Mouse (Mus musculus) hindbrain, embryonic 12.5 days (tissue): ENCODE measurements around the gene Drc1. TPM values are rescaled to one million over a fixed set of nuclear protein-coding genes. Genes with fewer than 3 reads are reported as not detected.

Source experiments
- ATAC-seq: fragments of 200-750 bp; cut with Nextera tagmentation; 2 replicates; pipeline ENCODE4 v1.8.0; 2017; ENCODE audit warnings: moderate TSS enrichment; ENCODE audit not compliant: low FRiP score
- H3K27ac ChIP-seq: fragments of 300-500 bp; sonication (generic); 2 replicates; pipeline ENCODE4 v1.5.1; 2016; ENCODE audit warnings: mild to moderate bottlenecking
- H3K27me3 ChIP-seq: fragments of 300-500 bp; sonication (generic); 2 replicates; pipeline ENCODE4 v1.6.1; 2016; ENCODE audit warnings: mild to moderate bottlenecking
- H3K36me3 ChIP-seq: fragments of 300-500 bp; sonication (generic); 2 replicates; pipeline ENCODE4 v1.6.1; 2016; ENCODE audit warnings: mild to moderate bottlenecking
- H3K4me1 ChIP-seq: fragments of 300-500 bp; sonication (generic); 2 replicates; pipeline ENCODE4 v1.6.1; 2016
- H3K4me2 ChIP-seq: fragments of 300-500 bp; sonication (generic); replicated peaks from 2 replicates; pipeline ENCODE4 v1.6.1; 2016; ENCODE audit warnings: mild to moderate bottlenecking
- H3K4me3 ChIP-seq: fragments of 300-500 bp; sonication (generic); 2 replicates; pipeline ENCODE4 v1.5.1; 2016; ENCODE audit warnings: mild to moderate bottlenecking
- H3K9ac ChIP-seq: fragments of 300-500 bp; sonication (generic); 2 replicates; pipeline ENCODE4 v1.6.1; 2016; ENCODE audit warnings: mild to moderate bottlenecking, moderate library complexity
- H3K9me3 ChIP-seq: fragments of 300-500 bp; sonication (generic); replicated peaks from 2 replicates; pipeline ENCODE4 v1.6.1; 2016; ENCODE audit warnings: mild to moderate bottlenecking
- WGBS: fragments of 180-500 bp; shearing (Covaris S2); methylation state at CpG from one replicate; pipeline ENCODE4 v1.1.7; 2016; 5-methylcytosine and 5-hydroxymethylcytosine counted together
- polyA plus RNA-seq: library from polyadenylated mRNA; unstranded; fragments of >200 nt; fragmentation: Nextera tagmentation; extraction: Ambion mirVana; gene quantifications from 2 replicates; pipeline ENCODE4 v1.2.1, GENCODE M21; 2016

The Drc1 gene
- polyA plus RNA-seq, 1 experiment from 2014 or later: 2.1 TPM

DNA sequence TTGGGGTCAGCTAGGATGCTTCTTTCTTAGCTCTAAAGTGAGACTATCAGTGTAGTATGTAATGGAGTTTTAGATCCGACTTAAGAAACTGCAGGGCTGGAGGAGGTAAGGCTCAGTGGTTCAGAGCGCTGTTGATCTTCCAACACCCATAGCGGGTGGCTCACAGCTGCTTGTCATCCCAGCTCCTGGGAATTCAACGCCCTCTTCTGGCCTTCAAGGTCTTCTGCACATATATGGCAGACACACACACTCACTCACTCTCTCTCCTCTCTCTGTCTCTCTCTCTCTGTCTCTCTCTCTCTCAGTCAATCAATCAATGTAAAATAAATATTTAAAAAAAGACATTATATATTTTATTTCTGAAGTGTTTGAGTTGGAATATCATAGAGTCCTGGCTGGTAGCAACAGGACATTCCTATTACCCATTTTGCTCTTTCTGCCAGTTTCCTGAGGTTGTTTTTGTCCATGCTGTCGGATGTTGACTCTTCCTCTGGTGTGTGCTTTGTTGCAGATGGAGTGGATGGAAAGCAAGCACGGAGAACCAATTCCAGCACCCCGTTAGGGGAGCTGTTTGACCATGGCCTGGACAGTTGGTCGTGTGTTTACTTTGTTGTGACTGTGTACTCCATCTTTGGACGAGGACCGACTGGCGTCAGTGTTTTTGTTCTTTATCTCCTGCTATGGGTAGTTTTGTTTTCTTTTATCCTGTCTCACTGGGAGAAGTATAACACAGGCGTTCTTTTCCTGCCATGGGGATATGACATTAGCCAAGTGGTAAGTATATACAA, 25.4 kb upstream of the Drc1 start:
- no peak for ATAC-seq
- H3K4me3 ChIP-seq: no peak overlapping the region
- 91% methylated on average over 12 of the region's 12 CpGs for WGBS
- no peak overlapping the region for H3K4me2 ChIP-seq
- no peak overlapping the region for H3K27ac ChIP-seq
- H3K9me3 ChIP-seq: no peaks in the 10 kb centered on the region
- no peaks in the 10 kb centered on the region for H3K4me1 ChIP-seq
- no peaks in the 10 kb centered on the region for H3K27me3 ChIP-seq
- no peak overlapping the region for H3K9ac ChIP-seq
- peaks cover 58% of the 10 kb centered on the region for H3K36me3 ChIP-seq

DNA sequence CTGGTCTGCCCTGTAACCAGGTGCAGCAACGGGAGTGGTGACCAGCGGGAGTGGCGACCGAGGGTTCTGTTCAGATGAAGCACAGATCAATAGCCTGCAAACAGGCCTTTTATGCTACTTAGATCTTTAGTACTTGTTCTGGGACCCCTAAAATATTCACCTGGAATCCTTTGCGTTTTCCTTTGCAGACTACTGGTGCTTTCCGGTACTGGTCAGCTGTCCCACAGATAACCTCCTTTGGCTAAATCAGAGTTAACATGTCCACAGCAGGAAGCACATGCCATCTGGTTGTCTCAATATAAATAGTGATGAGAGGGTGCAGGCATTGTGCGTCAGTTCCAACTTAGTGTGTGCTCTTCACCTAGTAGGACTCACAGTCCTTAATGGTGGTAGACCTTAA, 22.4 kb upstream of the Drc1 start:
- H3K4me3 ChIP-seq: no peak overlapping the region
- no peaks in the 10 kb centered on the region for H3K27me3 ChIP-seq
- H3K9me3 ChIP-seq: no peaks in the 10 kb centered on the region
- no peak overlapping the region for H3K4me2 ChIP-seq
- ATAC-seq: no peak
- H3K27ac ChIP-seq: no peak overlapping the region
- H3K4me1 ChIP-seq: no peaks in the 10 kb centered on the region
- H3K36me3 ChIP-seq: peaks cover 47% of the 10 kb centered on the region
- no peak overlapping the region for H3K9ac ChIP-seq
- WGBS: 97% methylated on average over 7 of the region's 7 CpGs

DNA sequence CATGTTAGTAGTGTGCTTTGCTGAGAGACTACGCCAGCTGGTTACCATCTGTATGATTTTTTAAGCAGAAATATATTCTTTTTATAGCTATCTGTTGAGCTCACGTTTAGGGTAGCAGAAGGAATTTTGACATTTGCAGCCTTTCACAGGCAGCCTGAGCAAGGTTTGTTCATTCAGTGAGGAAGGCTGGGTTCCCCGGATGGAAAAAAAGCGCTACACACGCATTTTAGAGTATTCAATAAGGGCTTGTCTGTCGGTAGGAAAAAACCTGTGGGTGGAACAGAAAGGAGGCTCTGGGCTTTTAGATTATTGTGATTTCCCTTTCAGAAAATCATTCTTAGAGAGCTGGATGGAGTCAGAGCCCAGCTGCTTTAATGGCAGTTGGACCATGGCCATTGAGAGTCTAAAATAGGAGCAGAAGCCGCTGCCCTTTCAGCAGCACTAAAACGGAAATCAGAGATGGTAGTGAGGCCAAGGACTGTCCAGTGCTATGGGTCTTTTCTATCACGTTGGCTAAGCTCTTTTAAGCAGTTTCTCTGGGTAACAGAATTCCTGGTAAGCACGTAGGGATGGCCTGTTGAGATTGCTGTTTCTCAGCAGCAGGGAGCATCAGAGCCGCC, 10.5 kb upstream of the Drc1 start:
- H3K4me3 ChIP-seq: no peak overlapping the region
- no peak overlapping the region for H3K4me2 ChIP-seq
- no peak overlapping the region; the same call in 1 of the 2 replicates for H3K27ac ChIP-seq
- ATAC-seq: no peak
- H3K9me3 ChIP-seq: no peaks in the 10 kb centered on the region
- no peaks in the 10 kb centered on the region for H3K4me1 ChIP-seq
- no peak overlapping the region for H3K9ac ChIP-seq
- no peaks in the 10 kb centered on the region for H3K27me3 ChIP-seq
- WGBS: 83% methylated on average over 11 of the region's 11 CpGs
- peaks cover 18% of the 10 kb centered on the region for H3K36me3 ChIP-seq

DNA sequence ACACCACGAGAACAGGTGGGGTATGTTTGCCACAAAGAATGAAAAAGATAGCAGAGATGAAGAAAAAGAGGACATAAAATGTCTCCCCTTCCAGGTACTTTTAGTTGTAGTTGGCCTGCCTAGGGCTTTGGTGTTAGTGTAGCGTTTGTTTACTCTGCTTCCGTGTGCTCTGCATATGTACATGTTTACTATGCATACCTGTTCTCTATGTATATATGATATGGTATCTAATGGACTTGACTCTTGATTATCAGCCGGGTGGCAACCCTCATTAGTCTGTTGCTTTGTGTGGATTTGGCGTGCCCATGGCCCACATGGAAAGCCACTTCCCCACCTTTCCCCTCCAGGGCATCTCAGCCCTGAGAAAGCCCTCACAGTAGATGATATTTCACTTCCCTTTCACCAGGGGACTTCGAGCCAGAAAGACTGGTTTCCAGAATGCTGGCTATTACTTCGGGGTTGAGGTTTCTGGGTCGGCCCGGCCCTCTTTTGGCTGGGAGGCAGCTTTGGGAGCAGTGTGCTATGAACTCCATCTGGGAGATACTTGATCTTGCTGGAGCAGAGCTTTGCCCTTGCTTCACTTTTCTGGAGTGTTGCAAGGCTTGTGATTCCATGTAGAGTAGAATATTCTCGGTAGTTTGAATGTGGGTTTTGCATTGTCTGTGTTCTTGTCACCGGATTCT, 9.4 kb upstream of the Drc1 start:
- WGBS: 95% methylated on average over 11 of the region's 11 CpGs
- no peak for ATAC-seq
- Histone ChIP-seq H3K4me2 (no peak overlapping the region), H3K27me3 (no peaks in the 10 kb centered on the region), H3K36me3 (peaks cover 10% of the 10 kb centered on the region), H3K9ac (no peak overlapping the region), H3K4me3 (no peak overlapping the region), H3K9me3 (no peaks in the 10 kb centered on the region), H3K4me1 (no peaks in the 10 kb centered on the region), H3K27ac (no peak overlapping the region)

DNA sequence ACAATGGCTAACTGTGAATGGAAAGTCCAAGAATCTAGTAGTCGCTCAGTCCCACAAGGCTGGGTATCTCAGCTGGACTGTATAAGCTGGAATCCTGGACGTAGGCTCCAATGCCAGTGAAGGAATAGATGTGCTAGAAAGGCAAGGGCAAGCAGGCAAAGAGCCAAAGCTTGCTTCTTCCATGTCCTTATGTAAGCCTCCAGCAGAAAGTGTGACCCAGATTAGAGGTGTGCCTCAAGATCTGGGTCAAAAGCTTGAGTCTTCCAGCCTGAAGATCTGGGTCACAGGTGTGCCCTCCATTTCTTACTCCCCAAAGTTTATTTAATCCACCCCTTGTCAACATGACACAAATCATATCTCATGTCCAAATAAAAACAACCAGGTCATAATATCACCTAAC, 4.8 kb upstream of the Drc1 start:
- H3K36me3 ChIP-seq: no peaks in the 10 kb centered on the region
- no peak overlapping the region for H3K27ac ChIP-seq
- H3K27me3 ChIP-seq: no peaks in the 10 kb centered on the region
- no peak overlapping the region for H3K9ac ChIP-seq
- H3K9me3 ChIP-seq: no peaks in the 10 kb centered on the region
- peaks cover 8% of the 10 kb centered on the region for H3K4me1 ChIP-seq
- no peak for ATAC-seq
- no peak overlapping the region for H3K4me2 ChIP-seq
- H3K4me3 ChIP-seq: no peak overlapping the region
- 94% methylated on average over 2 of the region's 2 CpGs for WGBS

DNA sequence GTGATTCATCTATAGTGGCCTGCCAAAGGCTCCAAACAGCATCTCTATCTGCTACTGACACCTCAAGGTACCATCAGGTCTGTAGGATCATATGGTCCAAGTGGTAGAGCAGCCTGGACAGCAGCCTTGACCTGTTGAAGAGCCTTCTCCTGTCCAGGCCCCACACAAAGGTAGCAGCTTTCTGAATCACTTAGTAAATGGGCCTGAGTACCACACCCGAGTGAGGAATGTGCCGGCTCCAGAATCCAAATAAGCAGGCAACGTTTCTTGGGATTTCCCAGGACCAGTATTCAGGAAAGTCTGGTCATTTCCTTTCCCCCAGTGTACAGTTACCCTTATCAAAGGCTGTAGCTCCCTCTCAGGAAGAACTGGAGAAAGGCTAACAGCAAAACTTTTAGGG, 2.2 kb upstream of the Drc1 start:
- 81% methylated on average over 3 of the region's 3 CpGs for WGBS
- no peak for ATAC-seq
- Histone ChIP-seq H3K9ac (no peak overlapping the region), H3K4me1 (peaks cover 10% of the 10 kb centered on the region), H3K27me3 (no peaks in the 10 kb centered on the region), H3K36me3 (no peaks in the 10 kb centered on the region), H3K27ac (no peak overlapping the region), H3K4me2 (no peak overlapping the region), H3K9me3 (no peaks in the 10 kb centered on the region), H3K4me3 (no peak overlapping the region)

DNA sequence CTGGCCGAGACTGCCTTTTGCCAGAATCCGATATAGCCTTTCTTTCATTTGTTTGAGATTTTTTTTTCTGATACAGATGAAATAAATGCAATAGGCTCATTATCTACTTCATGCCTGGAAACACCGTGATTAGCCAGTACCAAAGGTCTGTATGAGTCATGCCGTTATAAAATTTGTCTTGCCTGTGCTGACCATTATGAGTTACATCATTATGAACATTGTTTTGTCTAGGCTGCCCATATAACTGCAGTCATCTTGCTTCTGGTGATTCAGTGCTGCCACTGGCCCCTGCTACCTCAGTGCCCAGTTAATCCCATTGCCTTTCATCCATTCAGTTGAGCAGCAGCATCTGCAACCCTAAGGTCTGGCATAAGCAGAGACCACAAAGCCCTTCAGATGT, 1.7 kb upstream of the Drc1 start:
- no peaks in the 10 kb centered on the region for H3K36me3 ChIP-seq
- no peak overlapping the region for H3K27ac ChIP-seq
- H3K4me2 ChIP-seq: no peak overlapping the region
- H3K9ac ChIP-seq: no peak overlapping the region
- H3K9me3 ChIP-seq: no peaks in the 10 kb centered on the region
- peaks cover 10% of the 10 kb centered on the region for H3K4me1 ChIP-seq
- no peak overlapping the region for H3K4me3 ChIP-seq
- no peaks in the 10 kb centered on the region for H3K27me3 ChIP-seq
- ATAC-seq: no peak
- 89% methylated on average over 4 of the region's 4 CpGs for WGBS

DNA sequence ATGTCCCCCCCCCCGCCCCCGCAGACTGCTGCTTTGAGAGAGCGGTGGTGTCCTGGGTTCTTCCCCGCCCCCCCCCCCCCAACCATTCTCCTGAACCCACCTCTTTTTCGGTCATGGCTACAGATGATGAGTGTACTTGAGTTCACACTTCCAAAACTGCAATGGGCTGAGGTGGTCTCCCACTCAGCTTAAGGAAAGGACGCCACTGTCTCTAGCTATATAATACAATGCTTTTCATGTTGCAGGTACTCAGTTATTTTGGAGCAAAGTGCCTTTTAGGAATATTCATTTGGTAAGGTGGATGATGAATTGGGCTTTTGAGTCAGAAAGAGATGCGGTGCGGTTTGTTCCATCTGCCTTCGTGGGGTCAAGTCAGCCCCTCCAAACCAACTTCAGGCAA, 324 bp upstream of the Drc1 start:
- 0 out of 2 replicates have a peak overlapping the region, but pooled peaks have one; percentile 30 for H3K27ac ChIP-seq
- H3K4me3 ChIP-seq: peak overlapping the region; percentile 51
- H3K9ac ChIP-seq: peak overlapping the region; percentile 62; the same call in 1 of the 2 replicates
- no peaks in the 10 kb centered on the region for H3K36me3 ChIP-seq
- 43% methylated on average over 8 of the region's 9 CpGs for WGBS
- H3K4me1 ChIP-seq: peaks cover 10% of the 10 kb centered on the region
- no peaks in the 10 kb centered on the region; the same call in 1 of the 2 replicates for H3K9me3 ChIP-seq
- peak overlapping the region; percentile 72 for H3K4me2 ChIP-seq
- no peaks in the 10 kb centered on the region for H3K27me3 ChIP-seq
- ATAC-seq: no peak

DNA sequence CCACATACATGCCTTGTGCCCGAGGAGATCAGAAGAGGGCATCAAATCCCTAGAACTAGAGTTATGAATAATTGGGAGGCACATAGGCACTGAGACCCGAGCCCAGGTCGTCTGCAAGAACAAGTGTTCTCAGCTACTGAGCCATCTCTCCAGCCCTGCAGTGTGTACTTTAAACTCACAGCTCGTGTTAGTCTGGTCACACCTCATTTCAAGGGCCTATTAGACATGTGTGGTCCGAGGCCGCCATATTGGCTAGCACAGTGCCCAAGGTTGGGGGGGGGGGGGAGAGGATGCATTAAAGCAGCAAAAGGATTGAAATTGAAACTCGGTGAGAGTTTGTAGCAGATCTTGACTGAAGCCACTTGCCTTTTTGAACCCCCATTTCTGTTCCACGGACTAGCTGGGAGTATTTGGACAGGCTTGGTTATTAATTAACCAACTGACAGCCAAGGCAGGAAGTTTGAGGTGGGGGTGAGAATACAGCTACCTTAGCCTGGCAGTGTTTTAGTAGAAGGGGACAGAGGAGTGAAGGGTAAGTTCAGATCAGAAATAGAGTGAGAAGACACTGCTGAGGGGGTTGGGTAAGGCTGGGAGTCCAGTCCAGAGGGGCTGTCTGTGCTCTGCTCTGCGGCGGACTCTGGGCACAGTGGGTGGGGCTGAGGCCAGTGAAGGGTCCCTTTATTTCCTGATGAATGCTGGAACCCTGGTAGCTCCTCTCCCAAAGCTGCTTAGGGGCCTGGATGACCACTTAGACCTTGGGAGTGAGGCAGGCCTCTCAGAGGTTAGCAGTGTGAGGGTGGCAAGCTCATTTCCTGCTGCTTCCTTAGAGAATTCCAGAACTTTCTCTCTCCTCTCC, 5.0 kb downstream of the Drc1 start:
- no peaks in the 10 kb centered on the region for H3K36me3 ChIP-seq
- H3K9me3 ChIP-seq: no peaks in the 10 kb centered on the region; the same call in 1 of the 2 replicates
- H3K9ac ChIP-seq: no peak overlapping the region
- H3K27me3 ChIP-seq: no peaks in the 10 kb centered on the region
- no peak overlapping the region for H3K27ac ChIP-seq
- no peak overlapping the region for H3K4me3 ChIP-seq
- ATAC-seq: no peak
- H3K4me2 ChIP-seq: no peak overlapping the region
- 80% methylated on average over 10 of the region's 10 CpGs for WGBS
- peaks cover 4% of the 10 kb centered on the region for H3K4me1 ChIP-seq

DNA sequence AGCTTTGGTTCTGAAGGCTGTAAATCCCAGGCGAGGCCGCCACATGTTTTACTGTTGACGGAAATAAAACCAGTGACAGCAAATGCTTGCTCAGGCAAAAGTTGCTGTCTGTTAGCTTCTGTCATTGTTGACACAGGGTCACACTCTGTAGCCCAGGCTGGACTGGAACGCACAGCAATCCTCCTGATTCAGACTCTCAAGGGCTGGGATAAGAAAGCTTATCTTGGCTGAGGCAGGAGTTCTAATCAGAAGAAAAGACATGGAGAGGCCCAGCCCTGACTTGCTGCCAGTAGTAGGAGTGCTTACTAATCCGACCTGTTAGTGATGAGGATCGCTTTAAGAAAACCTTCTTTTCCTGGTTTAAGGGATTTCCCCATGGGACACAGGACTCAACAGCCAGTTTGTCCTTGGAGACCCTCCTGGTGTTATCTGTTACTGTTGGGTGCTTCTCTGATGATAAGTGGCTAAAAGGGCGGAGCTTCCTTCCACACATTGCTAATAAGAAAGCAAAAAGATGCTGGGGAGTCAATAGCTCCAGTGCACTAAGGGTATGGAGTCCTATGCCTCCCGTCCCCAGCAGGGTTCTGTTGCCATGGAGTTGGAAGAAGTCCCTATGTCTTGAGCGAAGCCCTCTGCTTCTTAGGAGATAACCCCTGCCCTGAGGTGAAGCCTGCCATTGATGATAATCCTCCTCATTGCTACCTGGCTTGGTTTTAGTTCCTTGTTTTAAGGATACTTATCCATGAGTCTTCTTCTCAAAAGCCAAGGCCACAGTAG, 6.1 kb downstream of the Drc1 start:
- ATAC-seq: no peak

DNA sequence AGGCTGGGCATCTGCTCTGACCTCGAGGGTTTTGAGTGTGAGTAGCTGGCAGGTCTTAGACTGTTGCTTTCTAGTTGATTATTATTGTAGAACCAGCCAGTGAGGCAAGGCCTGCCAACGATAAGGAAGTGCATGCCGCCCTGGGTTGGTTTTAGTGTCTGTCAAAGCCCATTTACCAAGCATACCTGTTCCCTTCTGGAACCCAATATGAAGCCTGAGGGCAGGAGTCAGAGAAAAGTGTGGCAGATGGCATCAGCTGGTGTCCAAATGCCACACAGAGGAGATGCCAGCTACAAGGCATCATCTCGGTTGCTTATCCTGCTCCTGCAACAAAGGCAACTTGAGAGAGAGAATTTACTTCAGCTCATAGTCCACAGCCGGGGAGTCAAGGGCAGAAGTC, 59.6 kb downstream of the Drc1 start:
- peaks cover 8% of the 10 kb centered on the region for H3K4me1 ChIP-seq
- peaks cover 16% of the 10 kb centered on the region for H3K27me3 ChIP-seq
- H3K4me2 ChIP-seq: no peak overlapping the region
- no peak overlapping the region for H3K27ac ChIP-seq
- no peaks in the 10 kb centered on the region for H3K9me3 ChIP-seq
- no peak overlapping the region for H3K9ac ChIP-seq
- ATAC-seq: no peak
- H3K36me3 ChIP-seq: no peaks in the 10 kb centered on the region
- 76% methylated on average over 5 of the region's 5 CpGs for WGBS
- H3K4me3 ChIP-seq: no peak overlapping the region

More for the DNA sequence above, 6.1 kb downstream of the Drc1 start:
- Histone ChIP-seq H3K9me3 (no peaks in the 10 kb centered on the region; the same call in 1 of the 2 replicates), H3K36me3 (no peaks in the 10 kb centered on the region), H3K27me3 (no peaks in the 10 kb centered on the region), H3K4me2 (no peak overlapping the region), H3K9ac (no peak overlapping the region), H3K4me3 (no peak overlapping the region), H3K27ac (no peak overlapping the region), H3K4me1 (no peaks in the 10 kb centered on the region)
- 82% methylated on average over 9 of the region's 9 CpGs for WGBS
